Mouse (Mus musculus) bone marrow, adult 2 months (tissue): ENCODE measurements around the gene Ankrd11.

ENCODE experiments used
- CTCF ChIP-seq: fragments of 200-500 bp; IDR thresholded peaks from 2 replicates; pipeline ENCODE4 v1.5.1; 2011; ENCODE audit warnings: low read length, control low read depth; ENCODE audit not compliant: control insufficient read depth, insufficient read depth
- POLR2A ChIP-seq: fragments of 200-500 bp; IDR thresholded peaks from 2 replicates; pipeline ENCODE4 v1.6.1; 2011; ENCODE audit warnings: low read depth, mild to moderate bottlenecking, control low read depth, low read length, borderline replicate concordance; ENCODE audit not compliant: control insufficient read depth

DNA sequence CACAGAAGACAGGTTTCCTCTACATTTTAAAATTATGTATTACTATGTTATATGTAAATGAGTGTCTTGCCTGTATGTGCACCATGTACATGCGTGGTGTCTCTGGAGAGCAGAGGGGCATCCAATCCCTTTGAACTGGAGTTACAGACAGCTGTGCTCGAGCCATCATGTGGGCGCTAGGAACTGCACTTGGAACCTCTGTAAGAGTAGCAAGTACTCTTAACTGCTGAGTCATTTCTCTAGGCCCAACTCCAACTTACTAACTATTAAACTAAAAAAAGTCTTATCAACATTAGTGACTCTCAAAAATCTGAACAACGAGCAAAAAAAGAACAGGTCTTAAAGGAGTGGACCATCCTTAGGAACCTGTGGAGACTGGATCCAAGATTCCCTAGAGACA lies 66.0 kb downstream of the Ankrd11 start:
- TF ChIP-seq POLR2A (no peak), CTCF (no peak)
